Mouse (Mus musculus) liver, embryonic 12.5 days (tissue): ENCODE data around the gene H2-Ab1. TPM values are rescaled to one million over a fixed set of nuclear protein-coding genes. Genes with fewer than 3 reads are reported as not detected.
A peak's percentile ranks its signal among the peaks of the same experiment; 100 is the strongest.
"Not testable (repeated sequence)": the region's sequence is repeated elsewhere in the genome, so short reads cannot be mapped to it uniquely, and the experiment has no call there.

Source experiments
- ATAC-seq: fragments of 200-750 bp; cut with Nextera tagmentation; 2 replicates; pipeline ENCODE4 v1.8.0; 2017; ENCODE audit warnings: moderate number of reproducible peaks, mild to moderate bottlenecking, moderate library complexity
- H3K27ac ChIP-seq: fragments of 300-500 bp; sonication (generic); 2 replicates; pipeline ENCODE4 v1.5.1; 2016; ENCODE audit warnings: mild to moderate bottlenecking
- H3K27me3 ChIP-seq: fragments of 300-500 bp; sonication (generic); replicated peaks from 2 replicates; pipeline ENCODE4 v1.6.1; 2016; ENCODE audit warnings: mild to moderate bottlenecking, moderate library complexity
- H3K36me3 ChIP-seq: fragments of 300-500 bp; sonication (generic); 2 replicates; pipeline ENCODE4 v1.6.1; 2016; ENCODE audit warnings: mild to moderate bottlenecking, moderate library complexity
- H3K4me1 ChIP-seq: fragments of 300-500 bp; sonication (generic); 2 replicates; pipeline ENCODE4 v1.6.1; 2016
- H3K4me2 ChIP-seq: fragments of 300-500 bp; sonication (generic); 2 replicates; pipeline ENCODE4 v1.6.1; 2016; ENCODE audit warnings: mild to moderate bottlenecking, moderate library complexity
- H3K4me3 ChIP-seq: fragments of 300-500 bp; sonication (generic); 2 replicates; pipeline ENCODE4 v1.5.1; 2016; ENCODE audit warnings: mild to moderate bottlenecking, moderate library complexity
- H3K9ac ChIP-seq: fragments of 300-500 bp; sonication (generic); 2 replicates; pipeline ENCODE4 v1.6.1; 2016; ENCODE audit warnings: mild to moderate bottlenecking, moderate library complexity
- H3K9me3 ChIP-seq: fragments of 300-500 bp; sonication (generic); replicated peaks from 2 replicates; pipeline ENCODE4 v1.6.1; 2016; ENCODE audit warnings: mild to moderate bottlenecking, moderate library complexity
- WGBS: fragments of 180-500 bp; shearing (Covaris S2); methylation state at CpG from one replicate; pipeline ENCODE4 v1.1.7; 2016; ENCODE audit not compliant: insufficient replicate concordance; 5-methylcytosine and 5-hydroxymethylcytosine counted together
- polyA plus RNA-seq: library from polyadenylated mRNA; unstranded; fragments of >200 nt; fragmentation: Nextera tagmentation; extraction: Ambion mirVana; gene quantifications from 2 replicates; pipeline ENCODE4 v1.2.1, GENCODE M21; 2016

Gene H2-Ab1
- polyA plus RNA-seq, 1 experiment from 2014 or later = 3.1 TPM

DNA sequence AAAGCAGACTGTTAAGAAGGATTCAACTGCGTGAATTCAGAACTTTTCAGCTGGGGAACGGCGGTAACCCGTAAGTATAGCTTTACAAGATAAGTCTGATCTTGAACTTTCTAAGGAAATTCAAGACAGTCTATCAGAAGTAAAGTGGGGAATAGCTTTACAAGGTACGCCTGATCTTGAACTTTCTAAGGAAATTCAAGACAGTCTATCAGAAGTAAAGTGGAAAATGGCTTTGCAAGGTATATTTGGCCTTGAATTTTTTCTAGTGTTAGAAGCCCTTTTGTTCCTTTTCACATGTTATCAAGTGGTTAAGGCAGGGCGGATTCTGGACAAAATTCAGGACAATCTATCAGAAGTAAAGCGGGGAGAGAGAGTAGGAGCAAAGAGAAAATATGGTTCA lies 37.7 kb upstream of the H2-Ab1 start:
- not testable (repeated sequence) for H3K9me3 ChIP-seq, H3K4me1 ChIP-seq, H3K4me3 ChIP-seq, ATAC-seq, H3K4me2 ChIP-seq, H3K27ac ChIP-seq, H3K36me3 ChIP-seq, H3K27me3 ChIP-seq, H3K9ac ChIP-seq
- 86% methylated on average over 6 of the region's 7 CpGs for WGBS

DNA sequence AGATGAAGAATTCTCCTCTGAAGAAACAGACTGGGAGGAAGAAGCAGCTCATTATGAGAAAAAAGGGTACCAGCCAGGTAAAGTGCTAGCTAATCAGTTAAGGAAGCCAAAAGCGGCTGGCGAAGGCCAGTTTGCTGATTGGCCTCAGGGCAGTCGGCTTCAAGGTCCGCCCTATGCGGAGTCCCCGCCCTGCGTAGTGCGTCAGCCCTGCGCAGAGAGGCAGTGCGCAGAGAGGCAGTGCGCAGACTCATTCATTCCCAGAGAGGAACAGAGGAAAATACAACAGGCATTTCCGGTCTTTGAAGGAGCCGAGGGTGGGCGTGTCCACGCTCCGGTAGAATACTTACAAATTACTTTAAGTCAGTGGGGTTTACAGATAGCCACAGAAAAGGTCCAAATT lies 37.1 kb upstream of the H2-Ab1 start:
- H3K4me3 ChIP-seq, H3K9me3 ChIP-seq, H3K27ac ChIP-seq, H3K4me2 ChIP-seq, ATAC-seq, H3K4me1 ChIP-seq, H3K9ac ChIP-seq, H3K36me3 ChIP-seq, H3K27me3 ChIP-seq: not testable (repeated sequence)
- 97% methylated on average over 7 of the region's 16 CpGs for WGBS

DNA sequence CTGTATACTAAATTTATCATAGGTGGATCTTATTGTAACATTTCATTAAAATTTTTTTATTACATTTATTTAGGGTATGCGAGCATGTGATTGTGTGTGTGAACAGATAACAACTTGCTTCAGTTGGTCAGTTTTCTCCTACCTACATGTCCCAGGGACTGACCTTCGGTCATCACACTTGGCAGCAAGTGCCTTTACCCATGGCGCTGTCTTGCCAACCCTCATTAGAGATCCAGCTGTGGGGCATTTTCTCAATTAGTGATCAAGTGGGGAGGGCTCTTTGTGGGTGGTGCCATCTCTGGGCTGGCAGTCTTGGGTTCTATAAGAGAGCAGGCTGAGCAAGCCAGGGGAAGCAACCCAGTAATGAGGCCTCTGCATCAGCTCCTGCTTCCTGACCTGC lies 32.7 kb upstream of the H2-Ab1 start:
- Histone ChIP-seq H3K4me1 (no peaks in the 10 kb centered on the region), H3K9me3 (peaks cover 11% of the 10 kb centered on the region), H3K9ac (no peak overlapping the region), H3K27me3 (no peaks in the 10 kb centered on the region), H3K36me3 (no peaks in the 10 kb centered on the region), H3K4me2 (no peak overlapping the region), H3K4me3 (no peak overlapping the region), H3K27ac (no peak overlapping the region)
- WGBS = 75% methylated on average over 3 of the region's 3 CpGs
- ATAC-seq = no peak

DNA sequence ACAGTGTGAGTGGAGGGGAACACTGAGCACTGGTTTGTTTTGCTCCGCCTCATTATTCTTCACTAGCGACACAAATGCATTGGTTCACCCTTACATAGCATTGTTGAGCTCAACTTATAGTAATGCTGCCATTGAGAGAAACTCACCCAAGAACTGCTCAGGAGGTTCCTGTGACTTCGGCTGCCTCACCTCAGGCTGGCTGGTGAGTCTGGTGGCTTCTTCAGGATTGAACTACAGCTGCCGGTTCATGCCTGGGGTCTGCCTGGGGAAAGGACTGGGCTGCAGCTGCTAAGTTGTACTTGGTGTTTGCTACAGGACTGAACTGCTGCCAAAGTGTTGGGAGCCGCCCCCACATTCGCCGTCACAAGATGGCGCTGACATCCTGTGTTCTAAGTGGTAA lies 32.1 kb upstream of the H2-Ab1 start:
- WGBS = 86% methylated on average over 8 of the region's 8 CpGs
- Histone ChIP-seq H3K9me3 (peaks cover 11% of the 10 kb centered on the region), H3K9ac (no peak overlapping the region), H3K27ac (no peak overlapping the region), H3K4me3 (no peak overlapping the region), H3K4me2 (no peak overlapping the region), H3K27me3 (no peaks in the 10 kb centered on the region), H3K36me3 (no peaks in the 10 kb centered on the region), H3K4me1 (no peaks in the 10 kb centered on the region)
- ATAC-seq = no peak

DNA sequence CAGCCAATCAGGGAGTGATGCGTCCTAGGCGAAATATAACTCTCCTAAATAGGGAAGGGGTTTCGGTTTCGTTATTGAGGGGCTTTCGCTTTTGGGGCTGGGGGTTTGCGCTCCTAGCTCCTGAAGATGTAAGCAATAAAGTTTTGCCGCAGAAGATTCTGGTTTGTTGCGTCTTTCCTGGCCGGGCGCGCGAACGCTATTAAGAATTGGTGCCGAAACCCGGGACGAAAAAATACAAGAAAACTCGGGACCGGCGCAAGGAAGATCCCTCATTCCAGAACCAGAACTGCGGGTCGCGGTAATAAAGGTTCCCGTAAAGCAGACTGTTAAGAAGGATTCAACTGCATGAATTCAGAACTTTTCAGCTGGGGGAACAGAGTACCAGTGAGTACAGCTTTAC lies 31.6 kb upstream of the H2-Ab1 start:
- H3K4me1 ChIP-seq, H3K4me2 ChIP-seq, H3K36me3 ChIP-seq, H3K27ac ChIP-seq, H3K27me3 ChIP-seq, H3K9ac ChIP-seq, ATAC-seq, H3K4me3 ChIP-seq: not testable (repeated sequence)
- WGBS = 85% methylated on average over 14 of the region's 23 CpGs
- H3K9me3 ChIP-seq = peaks cover 11% of the 10 kb centered on the region

DNA sequence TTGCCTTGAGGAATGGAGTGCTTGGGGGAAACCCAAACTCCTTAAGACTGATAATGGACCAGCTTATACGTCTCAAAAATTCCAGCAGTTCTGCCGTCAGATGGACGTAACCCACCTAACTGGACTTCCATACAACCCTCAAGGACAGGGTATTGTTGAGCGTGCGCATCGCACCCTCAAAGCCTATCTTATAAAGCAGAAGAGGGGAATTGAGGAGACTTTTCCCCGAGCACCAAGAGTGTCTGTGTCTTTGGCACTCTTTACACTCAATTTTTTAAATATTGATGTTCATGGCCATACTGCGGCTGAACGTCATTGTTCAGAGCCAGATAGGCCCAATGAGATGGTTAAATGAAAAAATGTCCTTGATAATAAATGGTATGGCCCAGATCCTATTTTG lies 26.5 kb upstream of the H2-Ab1 start:
- not testable (repeated sequence) for H3K4me2 ChIP-seq, H3K4me1 ChIP-seq, H3K36me3 ChIP-seq, H3K4me3 ChIP-seq, H3K27ac ChIP-seq, H3K27me3 ChIP-seq, ATAC-seq, H3K9me3 ChIP-seq, H3K9ac ChIP-seq
- WGBS = 82% methylated on average over 9 of the region's 9 CpGs

DNA sequence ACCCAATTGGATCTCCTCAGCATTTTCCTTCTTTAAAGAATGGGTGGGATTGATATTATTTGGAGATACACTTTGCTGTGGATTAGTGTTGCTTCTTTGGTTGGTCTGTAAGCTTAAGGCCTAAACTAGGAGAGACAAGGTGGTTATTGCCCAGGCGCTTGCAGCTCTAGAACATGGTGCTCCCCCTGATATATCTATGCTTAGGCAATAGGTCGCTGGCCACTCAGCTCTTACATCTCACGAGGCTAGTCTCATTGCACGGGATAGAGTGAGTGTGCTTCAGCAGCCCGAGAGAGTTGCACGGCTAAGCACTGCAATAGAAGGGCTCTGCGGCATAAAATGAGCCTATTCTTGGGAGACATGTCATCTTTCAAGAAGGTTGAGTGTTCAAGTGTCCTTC lies 25.5 kb upstream of the H2-Ab1 start:
- not testable (repeated sequence) for H3K27me3 ChIP-seq, H3K27ac ChIP-seq, H3K9me3 ChIP-seq, H3K4me1 ChIP-seq, H3K4me2 ChIP-seq, ATAC-seq, H3K4me3 ChIP-seq, H3K9ac ChIP-seq, H3K36me3 ChIP-seq
- WGBS = 79% methylated on average over 7 of the region's 7 CpGs

DNA sequence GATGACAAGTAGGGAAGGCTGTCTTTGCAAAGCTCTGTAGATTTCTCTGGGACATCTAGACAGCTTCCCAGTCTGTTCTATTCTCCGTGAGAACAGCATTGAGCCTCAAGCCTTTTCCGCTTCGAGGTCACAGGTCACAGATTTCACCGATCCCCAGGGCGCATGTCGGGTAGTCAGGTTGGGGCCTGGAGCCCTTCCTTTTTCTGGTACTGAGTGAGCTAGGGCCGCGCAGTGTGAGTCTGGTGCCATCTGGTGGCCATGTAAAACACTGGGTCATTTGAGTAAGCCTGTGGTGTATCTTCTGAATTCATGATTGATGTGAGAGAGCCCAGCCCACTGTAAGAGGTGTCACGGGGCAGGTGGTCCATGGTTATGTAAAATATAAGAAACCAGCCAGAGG lies 22.6 kb upstream of the H2-Ab1 start:
- Histone ChIP-seq H3K4me3 (no peak overlapping the region), H3K9me3 (no peaks in the 10 kb centered on the region), H3K27ac (no peak overlapping the region), H3K4me2 (no peak overlapping the region), H3K36me3 (no peaks in the 10 kb centered on the region), H3K27me3 (no peaks in the 10 kb centered on the region), H3K4me1 (no peaks in the 10 kb centered on the region; the same call in 1 of the 2 replicates), H3K9ac (no peak overlapping the region)
- ATAC-seq = no peak
- 40% methylated on average over 9 of the region's 9 CpGs for WGBS

DNA sequence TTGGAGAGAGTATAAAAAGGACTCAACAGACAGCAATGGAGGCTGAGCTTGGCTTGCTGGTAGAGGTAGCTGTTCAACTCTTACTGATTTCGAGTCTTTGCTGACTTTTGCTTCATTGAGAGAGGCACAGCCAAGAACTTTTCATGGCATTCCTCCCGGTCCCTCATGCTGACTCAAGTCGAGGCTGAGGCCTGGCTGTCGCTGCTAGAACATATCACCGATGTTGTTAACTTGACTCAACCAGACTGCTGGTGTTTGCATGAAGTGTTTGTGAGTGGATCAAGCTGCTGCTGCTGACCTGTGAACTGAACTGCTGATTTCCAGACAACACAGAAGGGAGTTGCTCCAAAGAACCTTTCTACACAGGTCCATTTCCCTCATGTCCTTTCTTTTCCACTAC lies 20.8 kb upstream of the H2-Ab1 start:
- ATAC-seq = no peak
- 72% methylated on average over 5 of the region's 5 CpGs for WGBS
- Histone ChIP-seq H3K4me1 (no peaks in the 10 kb centered on the region; the same call in 1 of the 2 replicates), H3K36me3 (no peaks in the 10 kb centered on the region), H3K4me2 (no peak overlapping the region), H3K9me3 (no peaks in the 10 kb centered on the region), H3K4me3 (no peak overlapping the region), H3K27ac (no peak overlapping the region), H3K9ac (no peak overlapping the region), H3K27me3 (no peaks in the 10 kb centered on the region)

DNA sequence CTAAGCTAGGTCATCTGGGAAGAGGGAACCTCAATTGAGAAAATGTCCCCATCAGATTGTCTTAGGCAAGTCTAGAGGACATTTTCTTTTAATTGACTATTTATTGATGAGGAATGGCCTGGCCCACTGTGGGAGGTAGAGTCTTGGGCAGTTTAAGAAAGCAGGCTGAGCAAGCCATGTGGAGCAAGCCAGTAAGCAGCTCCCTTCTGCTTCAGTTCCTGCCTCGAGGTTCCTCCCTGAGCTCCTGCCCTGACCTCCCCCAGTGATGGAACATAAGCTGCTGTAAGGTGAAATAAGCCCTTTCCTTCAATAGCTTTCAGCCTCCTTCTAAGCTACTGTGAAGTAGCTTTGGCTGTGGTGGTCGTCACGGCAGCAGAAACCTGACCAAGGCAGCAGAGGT lies 19.7 kb upstream of the H2-Ab1 start:
- WGBS = 58% methylated on average over 3 of the region's 3 CpGs
- H3K9ac ChIP-seq = no peak overlapping the region
- ATAC-seq = no peak
- no peaks in the 10 kb centered on the region for H3K27me3 ChIP-seq
- no peak overlapping the region for H3K4me3 ChIP-seq
- no peak overlapping the region for H3K27ac ChIP-seq
- H3K4me2 ChIP-seq = no peak overlapping the region
- no peaks in the 10 kb centered on the region; the same call in 1 of the 2 replicates for H3K4me1 ChIP-seq
- H3K9me3 ChIP-seq = no peaks in the 10 kb centered on the region
- no peaks in the 10 kb centered on the region for H3K36me3 ChIP-seq

DNA sequence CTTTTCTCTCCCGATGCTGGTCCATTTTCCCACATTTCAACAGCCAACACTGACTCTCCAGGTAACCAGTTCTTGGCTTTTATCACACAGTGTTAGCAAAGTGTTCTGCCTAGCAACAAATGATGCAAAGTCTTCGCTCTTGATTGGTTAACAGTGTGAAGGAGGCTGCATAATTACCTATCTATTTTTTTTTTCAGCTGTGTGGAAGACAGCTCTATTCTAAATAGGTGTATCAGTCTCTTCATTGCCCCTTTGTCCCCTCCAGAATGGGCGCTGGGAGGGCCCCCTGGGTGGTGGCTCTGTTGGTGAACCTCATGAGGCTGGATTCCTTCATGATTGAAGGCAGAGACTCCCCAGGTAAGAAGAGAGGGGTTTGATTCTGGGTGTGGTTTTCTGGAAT lies 18.8 kb upstream of the H2-Ab1 start, which contains the start of gene H2-Ob:
H2-Ob (plus strand) TSS at position 198 of the 400 bp plus-strand sequence.
- H3K36me3 ChIP-seq = no peaks in the 10 kb centered on the region
- peak within 1 kb of the TSS; percentile 60; the same call in 1 of the 2 replicates for H3K27ac ChIP-seq
- no peak for ATAC-seq
- H3K4me3 ChIP-seq = no peak within 1 kb of the TSS
- no peaks in the 10 kb centered on the region; the same call in 1 of the 2 replicates for H3K27me3 ChIP-seq
- H3K4me1 ChIP-seq = no peaks in the 10 kb centered on the region; the same call in 1 of the 2 replicates
- H3K4me2 ChIP-seq = peak within 1 kb of the TSS; percentile 26; the same call in 1 of the 2 replicates
- no peaks in the 10 kb centered on the region for H3K9me3 ChIP-seq
- WGBS = 48% methylated on average over 3 of the region's 3 CpGs
- no peak within 1 kb of the TSS for H3K9ac ChIP-seq

DNA sequence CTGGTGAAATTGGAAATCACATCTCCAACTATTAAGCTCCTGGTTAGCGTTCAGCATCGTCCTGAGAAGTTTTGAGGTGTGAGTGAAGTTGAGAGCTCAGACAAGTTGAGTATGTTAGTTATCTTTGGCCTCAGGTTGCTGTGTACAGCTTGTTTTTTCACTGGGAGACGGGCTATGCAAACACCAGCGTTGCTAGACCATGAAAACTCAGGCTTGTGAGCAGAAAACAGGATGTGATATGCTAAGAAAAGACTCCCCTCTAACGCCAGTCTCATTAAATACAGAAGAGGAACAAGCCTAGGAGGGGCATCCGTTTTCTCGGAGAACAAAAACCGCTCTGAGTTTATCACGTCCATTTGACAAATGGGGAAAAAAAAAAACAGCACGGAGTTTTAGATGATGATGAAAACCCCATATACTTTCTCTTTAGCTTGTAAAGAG lies 17.9 kb upstream of the H2-Ab1 start:
- H3K36me3 ChIP-seq = no peaks in the 10 kb centered on the region

DNA sequence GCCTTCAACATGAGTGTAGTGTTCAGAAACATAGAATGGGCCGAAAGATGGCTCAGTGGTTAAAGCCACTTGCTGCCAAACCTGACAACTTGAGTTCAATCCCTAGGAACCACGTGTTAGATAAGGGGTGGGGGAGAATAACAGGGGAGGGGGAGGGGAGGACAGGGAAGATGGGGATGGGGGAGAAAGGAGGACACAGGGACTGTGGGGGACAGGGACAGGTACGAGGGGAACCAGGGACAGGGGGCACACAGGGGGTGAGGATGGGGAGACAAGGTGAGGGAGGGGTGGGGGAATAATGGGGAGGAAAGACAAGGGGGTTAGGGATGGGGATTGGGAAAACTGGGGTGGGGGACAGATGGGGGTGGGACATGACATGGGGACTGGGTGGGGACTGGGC lies 17.1 kb upstream of the H2-Ab1 start:
- Histone ChIP-seq H3K27ac (no peak overlapping the region; the same call in 1 of the 2 replicates), H3K4me1 (no peaks in the 10 kb centered on the region; the same call in 1 of the 2 replicates), H3K36me3 (no peaks in the 10 kb centered on the region), H3K9me3 (no peaks in the 10 kb centered on the region), H3K4me2 (peak overlapping the region; percentile 26; the same call in 1 of the 2 replicates), H3K4me3 (no peak overlapping the region), H3K27me3 (no peaks in the 10 kb centered on the region; the same call in 1 of the 2 replicates), H3K9ac (no peak overlapping the region)
- WGBS = 42% methylated on average over 3 of the region's 3 CpGs
- no peak for ATAC-seq

More for the DNA sequence above, 17.9 kb upstream of the H2-Ab1 start:
- Histone ChIP-seq H3K27ac (peak overlapping the region; percentile 60; the same call in 1 of the 2 replicates), H3K4me2 (peak overlapping the region; percentile 26), H3K4me1 (no peaks in the 10 kb centered on the region; the same call in 1 of the 2 replicates), H3K9ac (no peak overlapping the region), H3K4me3 (no peak overlapping the region), H3K9me3 (no peaks in the 10 kb centered on the region), H3K27me3 (no peaks in the 10 kb centered on the region; the same call in 1 of the 2 replicates)
- ATAC-seq = no peak
- WGBS = 21% methylated on average over 10 of the region's 10 CpGs
